Mouse (Mus musculus): ENCODE results near the gene Imp3. TPM values are rescaled to one million over a fixed set of nuclear protein-coding genes. Genes with fewer than 3 reads are reported as not detected.

Gene Imp3
- total RNA-seq, 2 experiments from 2014 or later, result 47.8 to 59.3 TPM

GRCm38 (mm10) chr9:56956966-56957675 is 19.8 kb downstream of the Imp3 start:
- DNase-seq (ENCODE audit: extremely low spot score in 1 of 2, low spot score in 1 of 2), result no peak

GRCm38 (mm10) chr9:56958689-56959088 is 21.4 kb downstream of the Imp3 start:
- no peak for DNase-seq (ENCODE audit: extremely low spot score in 1 of 2, low spot score in 1 of 2)

GRCm38 (mm10) chr9:56961591-56961990 is 24.3 kb downstream of the Imp3 start:
- no peak for DNase-seq (ENCODE audit: extremely low spot score in 1 of 2, low spot score in 1 of 2)

GRCm38 (mm10) chr9:56970158-56970557 is 32.9 kb downstream of the Imp3 start:
- no peak for DNase-seq (ENCODE audit: extremely low spot score in 1 of 2, low spot score in 1 of 2)

DNA sequence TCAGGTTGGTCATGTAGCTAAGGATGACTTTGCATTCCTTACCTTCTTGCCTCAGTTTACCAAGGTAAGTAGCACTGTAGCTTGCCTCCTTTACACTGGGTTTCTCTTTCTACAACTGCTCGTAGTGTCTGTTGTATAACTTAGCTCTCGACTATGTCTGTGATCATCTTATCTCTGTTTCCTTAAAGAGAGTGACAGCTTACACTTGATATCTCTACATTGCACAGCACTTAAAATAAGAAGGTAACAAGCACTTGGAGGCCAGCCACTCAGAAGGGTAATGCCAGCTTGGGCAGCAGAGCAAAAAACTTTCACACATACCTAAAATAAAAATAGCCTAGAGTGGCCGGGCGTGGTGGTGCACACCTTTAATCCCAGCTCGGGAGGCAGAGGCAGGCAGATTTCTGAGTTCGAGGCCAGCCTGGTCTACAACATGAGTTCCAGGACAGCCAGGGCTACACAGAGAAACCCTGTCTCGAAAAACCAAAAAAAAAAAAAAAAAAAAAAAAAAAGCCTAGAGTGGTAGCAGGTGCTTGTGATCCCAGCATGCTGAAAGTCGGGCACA is 36.8 kb downstream of the Imp3 start:
- no peak for DNase-seq (ENCODE audit: extremely low spot score in 1 of 2, low spot score in 1 of 2)

DNA sequence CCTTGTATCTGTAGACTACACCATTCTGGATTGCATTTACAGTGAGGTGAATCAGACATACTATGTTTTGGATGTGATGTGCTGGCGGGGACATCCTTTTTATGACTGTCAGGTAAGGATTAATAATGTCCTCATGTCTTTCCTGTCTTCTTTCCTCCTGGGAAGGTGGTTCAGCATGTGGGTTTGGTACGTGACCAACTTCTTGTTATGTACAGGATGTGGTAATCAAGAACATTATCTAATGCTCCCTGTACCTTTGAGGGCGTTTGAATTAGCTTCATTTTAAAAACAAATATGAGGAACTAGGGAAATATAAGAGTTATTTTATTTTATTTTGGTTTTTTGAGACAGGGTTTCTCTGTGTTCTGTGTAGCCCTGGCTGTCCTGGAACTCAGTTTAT is 37.9 kb downstream of the Imp3 start:
- DNase-seq (ENCODE audit: extremely low spot score in 1 of 2, low spot score in 1 of 2), result no peak

DNA sequence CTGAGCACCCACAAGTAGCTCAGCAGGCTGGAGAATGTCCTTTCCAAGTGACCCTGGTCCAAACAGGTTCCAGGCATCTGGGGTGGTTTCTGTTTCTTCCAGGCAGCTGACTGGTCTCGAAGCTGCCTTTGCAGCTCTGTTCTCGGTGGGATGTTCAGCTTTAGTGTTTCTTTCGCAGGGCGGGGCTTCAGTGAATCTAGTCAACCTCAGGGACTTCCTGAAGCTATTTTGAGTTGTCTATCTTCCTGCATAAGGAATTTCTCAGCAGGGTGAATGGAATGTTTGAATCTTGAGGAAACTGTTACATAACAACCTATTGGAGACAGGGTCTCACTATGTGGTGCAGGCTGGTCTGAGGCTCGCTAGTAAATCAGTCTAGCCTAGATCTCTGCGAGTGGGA is 42.9 kb downstream of the Imp3 start:
- no peak for DNase-seq (ENCODE audit: extremely low spot score in 1 of 2, low spot score in 1 of 2)

- no peak for DNase-seq (ENCODE audit: extremely low spot score in 1 of 2, low spot score in 1 of 2)
Observed at GRCm38 (mm10) chr9:56981502-56981901, 44.2 kb downstream of the Imp3 start.

Other genes with a start within 250 kb of the Imp3 start
- gene Lingo1, start 141.0 kb upstream of the Imp3 start, total RNA-seq (2021), result 100 to 1,000 TPM; 263 to 279 TPM
- gene Odf3l1, start 72.8 kb upstream of the Imp3 start, total RNA-seq (2021), result not detected
- gene Cspg4, start 72.4 kb upstream of the Imp3 start, total RNA-seq (2021), result 10 to 100 TPM; 19.9 to 25.1 TPM
- gene Snx33, start 9.1 kb upstream of the Imp3 start, total RNA-seq (2021), result 1 to 10 TPM; 8.1 to 8.4 TPM
- gene Snupn, start 13.4 kb downstream of the Imp3 start, total RNA-seq (2021), result 10 to 100 TPM; 16.1 to 16.3 TPM
- 10 to 100 TPM; 29.2 to 30.9 TPM for gene Ptpn9, start 57.4 kb downstream of the Imp3 start, total RNA-seq (2021)
- 10 to 100 TPM; 32.5 to 38.8 TPM for gene Sin3a, start 134.6 kb downstream of the Imp3 start, total RNA-seq (2021)
- gene Man2c1, start 193.2 kb downstream of the Imp3 start, total RNA-seq (2021), result 100 to 1,000 TPM; 109 to 160 TPM
- gene Neil1, start 210.8 kb downstream of the Imp3 start, total RNA-seq (2021), result 1 to 10 TPM; 8.8 to 9.3 TPM
- 10 to 100 TPM; 87.2 to 89.9 TPM for gene Commd4, start 220.9 kb downstream of the Imp3 start, total RNA-seq (2021)

Data from layer of hippocampus, postnatal 25 days (tissue).